Comparison of ENCODE assay signal across 17 mouse cellular contexts in the genomic region with DNA sequence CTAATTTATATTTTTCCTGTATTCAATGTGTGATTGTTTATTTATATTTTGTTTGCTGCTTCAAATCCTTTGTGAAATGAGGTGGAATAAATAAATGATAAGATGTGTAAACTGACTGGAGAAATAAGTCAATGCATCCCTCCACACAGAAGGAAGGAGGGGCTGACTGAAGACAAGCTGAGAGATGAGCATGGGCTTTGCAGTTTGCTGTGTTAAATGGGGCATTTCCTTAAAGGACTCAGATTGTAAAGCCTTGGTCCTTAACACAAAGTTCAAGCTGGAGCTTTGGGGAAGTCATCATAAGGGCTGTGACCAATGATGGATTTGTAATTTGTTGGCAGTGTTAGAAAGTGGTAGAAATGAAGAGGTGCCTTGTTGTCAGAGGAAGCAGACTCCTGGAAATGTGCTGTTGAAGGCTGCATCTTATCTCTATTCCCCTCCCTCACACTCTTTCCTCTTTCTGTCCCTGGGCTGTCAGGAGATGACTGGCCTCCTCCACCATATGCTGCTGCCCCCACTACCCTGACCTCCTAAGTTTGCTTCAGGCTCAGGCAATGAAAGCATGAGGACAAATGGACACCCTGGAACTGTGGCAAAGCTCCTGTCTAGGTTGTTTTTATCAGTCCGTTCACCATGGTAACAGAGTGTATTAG. TPM values are rescaled to one million over a fixed set of nuclear protein-coding genes. Genes with fewer than 3 reads are reported as not detected.
DNase-seq lines count a peak whose midpoint lies in the region; ATAC-seq lines count a peak whose summit lies in the region.
"Had no signal": no experiment of that assay in that cellular context is flagged by ENCODE, and none has a peak within 500 bp of the region (broad histone marks: within the 10 kb centered on the region; RNA-seq: fewer than 3 reads in every experiment).

No protein-coding gene starts in this region.

- intact Hi-C loops in heart, postnatal 14 days (cut with DNase I) = no loop called here

- H3K4me3 ChIP-seq in heart, embryonic 12.5 days = no peak overlapping the region
- no peak overlapping the region for H3K4me3 ChIP-seq in midbrain, embryonic 15.5 days
- no peak overlapping the region for H3K4me3 ChIP-seq in midbrain, embryonic 10.5 days
- H3K4me3 ChIP-seq: embryonic facial prominence, embryonic 12.5 days; left cerebral cortex, adult 2 months; limb, embryonic 12.5 days; myocyte had no signal

- no peak overlapping the region for H3K9ac ChIP-seq in heart, embryonic 12.5 days
- H3K9ac ChIP-seq in midbrain, embryonic 15.5 days = no peak overlapping the region
- H3K9ac ChIP-seq: embryonic facial prominence, embryonic 12.5 days; limb, embryonic 12.5 days had no signal

- DNase-seq in heart, postnatal 14 days = no peak
- DNase-seq in midbrain, embryonic 10.5 days (ENCODE audit: low spot score) = no peak
- DNase-seq in gastrocnemius, postnatal 4 days (ENCODE audit: low spot score in 2 of 2) = no peak
- DNase-seq in kidney, adult 8-10 months = no peak
- DNase-seq: B cell, adult 2 months; cerebellum, adult 11-12 months; gastrocnemius, postnatal 14 days; heart, postnatal 10 days; right cerebral cortex, postnatal 14 days had no signal

- peak; percentile 86 for ATAC-seq in heart, embryonic 12.5 days (ENCODE audit: insufficient number of reproducible peaks, low FRiP score)
- ATAC-seq in midbrain, embryonic 15.5 days (replicated peaks) = 0 out of 2 replicates have a peak, but pooled peaks have one; percentile 54
- peak; percentile 31 to 60; a peak in 2 of 4 replicates for ATAC-seq in hematopoietic stem cell, adult 5-6 weeks (replicated peaks in 1 of 2; ENCODE audit: insufficient read depth in 1 of 2, low FRiP score in 2 of 2, low TSS enrichment in 1 of 2, low read depth in 1 of 2, poor library complexity in 2 of 2, severe bottlenecking in 2 of 2)
- peak; percentile 87 for ATAC-seq in megakaryocyte progenitor cell, adult 5-6 weeks (replicated peaks; ENCODE audit: poor library complexity)

- H3K27ac ChIP-seq in heart, embryonic 12.5 days (ENCODE audit: poor library complexity, severe bottlenecking) = 0 out of 2 replicates have a peak overlapping the region, but pooled peaks have one; percentile 47
- no peak overlapping the region for H3K27ac ChIP-seq in midbrain, embryonic 15.5 days
- no peak overlapping the region for H3K27ac ChIP-seq in midbrain, embryonic 10.5 days (replicated peaks)
- H3K27ac ChIP-seq: embryonic facial prominence, embryonic 12.5 days; left cerebral cortex, adult 2 months; limb, embryonic 12.5 days had no signal

- peaks cover 8% of the 10 kb centered on the region; the same call in 1 of the 2 replicates for H3K4me1 ChIP-seq in heart, embryonic 12.5 days (replicated peaks)
- H3K4me1 ChIP-seq in midbrain, embryonic 15.5 days = no peaks in the 10 kb centered on the region
- no peaks in the 10 kb centered on the region for H3K4me1 ChIP-seq in midbrain, embryonic 10.5 days
- H3K4me1 ChIP-seq: embryonic facial prominence, embryonic 12.5 days; limb, embryonic 12.5 days had no signal

- 50% methylated on average over 1 of the region's 1 CpGs for WGBS in heart, embryonic 12.5 days
- WGBS in midbrain, embryonic 15.5 days = 83% methylated on average over 1 of the region's 1 CpGs
- 71% methylated on average over 1 of the region's 1 CpGs for WGBS in midbrain, embryonic 10.5 days

- no peaks in the 10 kb centered on the region for H3K9me3 ChIP-seq in heart, embryonic 12.5 days (replicated peaks)
- no peaks in the 10 kb centered on the region for H3K9me3 ChIP-seq in midbrain, embryonic 15.5 days
- H3K9me3 ChIP-seq in midbrain, embryonic 10.5 days (replicated peaks) = no peaks in the 10 kb centered on the region
- H3K9me3 ChIP-seq: embryonic facial prominence, embryonic 12.5 days; limb, embryonic 12.5 days had no signal

- H3K27me3 ChIP-seq in heart, embryonic 12.5 days (replicated peaks) = no peaks in the 10 kb centered on the region
- H3K27me3 ChIP-seq in midbrain, embryonic 15.5 days (replicated peaks) = no peaks in the 10 kb centered on the region
- H3K27me3 ChIP-seq in midbrain, embryonic 10.5 days (ENCODE audit: low read depth, poor library complexity, severe bottlenecking) = no peaks in the 10 kb centered on the region
- H3K27me3 ChIP-seq: embryonic facial prominence, embryonic 12.5 days; limb, embryonic 12.5 days had no signal

- no peaks in the 10 kb centered on the region for H3K36me3 ChIP-seq in heart, embryonic 12.5 days
- no peaks in the 10 kb centered on the region for H3K36me3 ChIP-seq in midbrain, embryonic 15.5 days (replicated peaks)
- H3K36me3 ChIP-seq in midbrain, embryonic 10.5 days = no peaks in the 10 kb centered on the region
- H3K36me3 ChIP-seq: embryonic facial prominence, embryonic 12.5 days; limb, embryonic 12.5 days had no signal

- no peak overlapping the region for H3K4me2 ChIP-seq in heart, embryonic 12.5 days
- no peak overlapping the region for H3K4me2 ChIP-seq in midbrain, embryonic 15.5 days
- H3K4me2 ChIP-seq: embryonic facial prominence, embryonic 12.5 days; limb, embryonic 12.5 days had no signal

RNA-seq across cellular contexts. Expression of a gene that starts 36.3 kb away (rescaled TPM):
- polyA plus RNA-seq in heart, embryonic 12.5 days (2016; fragmentation: Nextera tagmentation; extraction: Ambion mirVana) = 0.27 and 0.59 TPM in 2 replicates
- total RNA-seq in heart, postnatal 14 days (2021) = under 1 TPM in 1 of 2 experiments, not detected in 1; 0.07 TPM
- 11.1 and 12.4 TPM in 2 replicates for polyA plus RNA-seq in midbrain, embryonic 15.5 days (2015; fragmentation: Nextera tagmentation; extraction: Ambion mirVana)
- 0.10 and 0.30 TPM in 2 replicates for polyA plus RNA-seq in midbrain, embryonic 10.5 days (2016; fragmentation: Nextera tagmentation; extraction: Ambion mirVana)
- total RNA-seq in hematopoietic stem cell, adult 5-6 weeks (2017) = 0.69 TPM in 1 of 2 replicates, not detected in the other
- not detected in 2 replicates for total RNA-seq in megakaryocyte progenitor cell, adult 5-6 weeks (2015)
- not detected in 2 replicates for total RNA-seq in megakaryocyte progenitor cell, adult 5-6 weeks (2017)
- total RNA-seq in gastrocnemius, postnatal 4 days (2021) = under 1 TPM; 0.34 to 0.52 TPM
- total RNA-seq: gastrocnemius, postnatal 14 days had no signal
- polyA plus RNA-seq: myocyte had no signal
